Mouse (Mus musculus): Measurements from ENCODE around the gene Tle4.

Gene Tle4

GRCm38 (mm10) chr19:14414957-14415356 is 182.9 kb downstream of the Tle4 start:
- peak; percentile 71 for DNase-seq (ENCODE audit: low read depth, low spot score)

- DNase-seq (ENCODE audit: low read depth, low spot score) = no peak
Measured at GRCm38 (mm10) chr19:14406603-14407002, 191.2 kb downstream of the Tle4 start.
